Mouse (Mus musculus): ENCODE data around the gene Trmt1. TPM values are rescaled to one million over a fixed set of nuclear protein-coding genes. Genes with fewer than 3 reads are reported as not detected.

Trmt1 gene
- total and polyA plus RNA-seq, 3 experiments = 77.0 to 160 (median 157) TPM

GRCm38 (mm10) chr8:84654597-84654996 lies 31.5 kb upstream of the Trmt1 start:
- H3K36me3 ChIP-seq (replicated peaks in 1 of 2; ENCODE audit: control insufficient read depth in 1 of 2, insufficient read depth in 1 of 2, low read length in 1 of 2) = no peaks in the 10 kb centered on the region
- dilution Hi-C loops (cut with MboI; ENCODE audit: extremely low pct_ligation_motif_present, extremely low pct_unique_long_range_greater_than_20kb, low sequenced_read_pairs) (no loop called here), in situ Hi-C loops (cut with MboI; ENCODE audit: low pct_ligation_motif_present, low pct_unique_long_range_greater_than_20kb, low sequenced_read_pairs) (no loop called here)
- H3K27me3 ChIP-seq (replicated peaks) = no peaks in the 10 kb centered on the region
- DNase-seq (ENCODE audit: extremely low read depth) = no peak
- no peak overlapping the region for H3K4me3 ChIP-seq (replicated peaks in 1 of 3; ENCODE audit: low read depth in 2 of 3, low read length in 2 of 3, poor library complexity in 1 of 3)
- H3K27ac ChIP-seq (ENCODE audit: insufficient read depth, low read depth) = no peak overlapping the region
- no peak overlapping the region for H3K9ac ChIP-seq (ENCODE audit: insufficient read depth, low read depth)
- TF ChIP-seq HCFC1 (IDR thresholded peaks at IDR 0.05; ENCODE audit: low read depth, low read length) (no peak), CHD1 (IDR thresholded peaks at IDR 0.05; ENCODE audit: low read depth, low read length) (no peak), SMC3 (IDR thresholded peaks at IDR 0.05; ENCODE audit: low read depth, low read length) (peak; percentile 38), USF1 (IDR thresholded peaks at IDR 0.05; ENCODE audit: low read depth, low read length) (no peak), UBTF (IDR thresholded peaks at IDR 0.05; ENCODE audit: low read depth, low read length) (no peak), KAT2A (IDR thresholded peaks at IDR 0.05; ENCODE audit: insufficient replicate concordance, low read length) (no peak), MYC (IDR thresholded peaks at IDR 0.05; ENCODE audit: low read depth, low read length) (no peak), JUN (IDR thresholded peaks at IDR 0.05; ENCODE audit: insufficient read depth, low read depth, low read length) (no peak), ZKSCAN1 (IDR thresholded peaks at IDR 0.05; ENCODE audit: borderline replicate concordance, low read depth, low read length) (no peak), RAD21 (IDR thresholded peaks at IDR 0.05; ENCODE audit: low read depth, low read length) (peak; percentile 22), CHD2 (IDR thresholded peaks at IDR 0.05; ENCODE audit: low read length) (no peak), POLR2AphosphoS2 (IDR thresholded peaks at IDR 0.05; ENCODE audit: low read depth, low read length) (no peak), CTCF (conservative IDR thresholded peaks at IDR 0.05 in 1 of 2, IDR thresholded peaks at IDR 0.05 in 1 of 2; ENCODE audit: low read depth in 2 of 2, low read length in 2 of 2) (peak in 1 of 2 experiments; percentile 59; a peak in 2 of 4 replicates)
- no peaks in the 10 kb centered on the region for H3K79me2 ChIP-seq (replicated peaks; ENCODE audit: control insufficient read depth, extremely low read depth, insufficient read depth, poor library complexity, severe bottlenecking)
- H3K4me1 ChIP-seq (ENCODE audit: control insufficient read depth in 1 of 2, insufficient read depth in 2 of 2) = peaks cover 10 to 33% of the 10 kb centered on the region in 2 experiments
- no peak overlapping the region for H3K4me2 ChIP-seq (ENCODE audit: insufficient read depth, low read depth, poor library complexity, severe bottlenecking)
- H3K9me3 ChIP-seq (replicated peaks; ENCODE audit: low read length) = no peaks in the 10 kb centered on the region

DNA sequence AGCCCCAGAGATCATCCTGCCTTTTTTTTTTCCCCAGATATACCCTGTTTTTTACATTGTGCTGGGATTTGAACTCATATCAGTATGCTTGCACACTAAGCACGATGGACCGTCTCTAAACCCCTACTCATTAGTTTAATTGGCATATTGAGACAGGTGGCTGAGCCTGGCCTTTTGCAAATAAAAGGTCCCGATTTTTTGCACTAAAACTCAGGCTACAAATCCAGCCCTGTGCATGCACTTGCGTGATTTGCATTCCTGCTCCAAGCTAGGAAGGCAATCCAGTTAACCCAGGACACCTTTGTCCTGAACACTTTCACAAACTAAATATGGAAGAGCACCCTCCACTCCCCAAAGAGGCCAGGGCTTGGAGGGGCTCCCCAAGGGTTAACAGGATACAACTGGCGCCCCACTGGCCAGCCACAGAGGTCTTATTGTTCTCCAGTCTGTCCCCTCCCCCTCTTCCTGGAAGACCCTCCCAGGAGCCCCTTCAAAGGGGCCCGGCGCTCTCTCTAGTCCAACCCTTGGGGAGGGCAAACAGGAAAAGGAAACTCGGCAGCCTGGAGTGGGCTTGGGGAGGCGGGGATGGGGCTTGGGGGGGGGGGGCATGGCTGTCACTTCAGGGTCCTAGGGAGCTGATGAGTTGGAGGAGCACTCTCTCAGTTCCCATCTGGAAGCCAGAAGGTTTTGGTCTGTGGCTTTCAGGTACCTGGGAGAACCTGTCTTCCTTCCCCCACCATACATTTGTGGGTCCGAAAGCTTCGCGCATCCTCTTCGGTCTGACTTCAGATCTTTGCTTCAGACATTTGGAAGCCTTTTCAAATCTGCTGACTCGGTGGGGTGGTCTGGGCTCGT lies 30.5 kb upstream of the Trmt1 start:
- H3K9ac ChIP-seq (ENCODE audit: insufficient read depth, low read depth) = no peak overlapping the region
- TF ChIP-seq JUND (conservative IDR thresholded peaks at IDR 0.05; ENCODE audit: low read depth, low read length) = no peak
- TF ChIP-seq USF2 (conservative IDR thresholded peaks at IDR 0.05; ENCODE audit: low read depth, low read length) = no peak
- no peak for TF ChIP-seq KAT2A (IDR thresholded peaks at IDR 0.05; ENCODE audit: insufficient replicate concordance, low read length)
- no peak for TF ChIP-seq MAX (IDR thresholded peaks at IDR 0.05; ENCODE audit: low read length)
- no peak for TF ChIP-seq HCFC1 (IDR thresholded peaks at IDR 0.05; ENCODE audit: low read depth, low read length)
- no peak for TF ChIP-seq BHLHE40 (IDR thresholded peaks at IDR 0.05; ENCODE audit: low read depth, low read length)
- TF ChIP-seq MEF2A (IDR thresholded peaks at IDR 0.05; ENCODE audit: borderline replicate concordance, low read depth, low read length) = no peak
- TF ChIP-seq MYC (IDR thresholded peaks at IDR 0.05; ENCODE audit: low read depth, low read length) = no peak
- no peak for TF ChIP-seq SMC3 (IDR thresholded peaks at IDR 0.05; ENCODE audit: low read depth, low read length)
- no peak for TF ChIP-seq GABPA (IDR thresholded peaks at IDR 0.05; ENCODE audit: insufficient replicate concordance, low read depth, low read length)
- TF ChIP-seq ZNF384 (IDR thresholded peaks at IDR 0.05; ENCODE audit: low read depth, low read length) = no peak
- no peak for TF ChIP-seq PAX5 (IDR thresholded peaks at IDR 0.05; ENCODE audit: low read length)
- TF ChIP-seq ZC3H11A (IDR thresholded peaks at IDR 0.05; ENCODE audit: low read depth, low read length) = no peak
- H3K79me2 ChIP-seq (replicated peaks; ENCODE audit: control insufficient read depth, extremely low read depth, insufficient read depth, poor library complexity, severe bottlenecking) = peaks cover 4% of the 10 kb centered on the region
- H3K4me3 ChIP-seq (replicated peaks in 1 of 3; ENCODE audit: low read depth in 2 of 3, low read length in 2 of 3, poor library complexity in 1 of 3) = no peak overlapping the region
- no peaks in the 10 kb centered on the region for H3K36me3 ChIP-seq (replicated peaks in 1 of 2; ENCODE audit: control insufficient read depth in 1 of 2, insufficient read depth in 1 of 2, low read length in 1 of 2)
- peaks cover 10 to 36% of the 10 kb centered on the region in 2 experiments for H3K4me1 ChIP-seq (ENCODE audit: control insufficient read depth in 1 of 2, insufficient read depth in 2 of 2)
- no peaks in the 10 kb centered on the region for H3K9me3 ChIP-seq (replicated peaks; ENCODE audit: low read length)
- no peaks in the 10 kb centered on the region for H3K27me3 ChIP-seq (replicated peaks)
- no peak overlapping the region for H3K4me2 ChIP-seq (ENCODE audit: insufficient read depth, low read depth, poor library complexity, severe bottlenecking)
- DNase-seq (ENCODE audit: extremely low read depth) = no peak
- H3K27ac ChIP-seq (ENCODE audit: insufficient read depth, low read depth) = no peak overlapping the region
- dilution Hi-C loops (cut with MboI; ENCODE audit: extremely low pct_ligation_motif_present, extremely low pct_unique_long_range_greater_than_20kb, low sequenced_read_pairs) (no loop called here), in situ Hi-C loops (cut with MboI; ENCODE audit: low pct_ligation_motif_present, low pct_unique_long_range_greater_than_20kb, low sequenced_read_pairs) (no loop called here)
